Mouse (Mus musculus): ENCODE data around the gene Nacc1.
"Not testable (repeated sequence)": the region's sequence is repeated elsewhere in the genome, so short reads cannot be mapped to it uniquely, and the experiment has no call there.

Nacc1 gene

DNA sequence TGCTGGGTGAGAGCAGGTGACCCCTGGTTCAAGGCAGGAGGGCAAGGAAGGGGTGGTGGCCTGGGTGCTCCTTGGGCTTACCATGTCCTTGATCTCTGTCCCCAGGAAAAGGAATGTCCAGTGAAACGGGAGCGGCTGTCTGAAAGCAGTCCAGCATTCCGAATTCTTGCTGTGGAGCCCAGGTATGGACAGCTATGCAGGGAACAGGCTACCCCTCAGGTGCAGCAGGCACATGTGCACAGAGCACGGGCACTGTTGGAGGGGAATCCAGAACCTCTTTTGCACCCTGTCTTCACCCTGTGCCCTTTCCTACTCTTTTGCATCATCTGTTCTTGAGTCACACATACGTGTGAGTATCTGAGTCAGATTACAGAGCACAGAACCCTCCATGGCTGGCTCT lies 10.6 kb upstream of the Nacc1 start:
- DNase-seq: no peak

DNA sequence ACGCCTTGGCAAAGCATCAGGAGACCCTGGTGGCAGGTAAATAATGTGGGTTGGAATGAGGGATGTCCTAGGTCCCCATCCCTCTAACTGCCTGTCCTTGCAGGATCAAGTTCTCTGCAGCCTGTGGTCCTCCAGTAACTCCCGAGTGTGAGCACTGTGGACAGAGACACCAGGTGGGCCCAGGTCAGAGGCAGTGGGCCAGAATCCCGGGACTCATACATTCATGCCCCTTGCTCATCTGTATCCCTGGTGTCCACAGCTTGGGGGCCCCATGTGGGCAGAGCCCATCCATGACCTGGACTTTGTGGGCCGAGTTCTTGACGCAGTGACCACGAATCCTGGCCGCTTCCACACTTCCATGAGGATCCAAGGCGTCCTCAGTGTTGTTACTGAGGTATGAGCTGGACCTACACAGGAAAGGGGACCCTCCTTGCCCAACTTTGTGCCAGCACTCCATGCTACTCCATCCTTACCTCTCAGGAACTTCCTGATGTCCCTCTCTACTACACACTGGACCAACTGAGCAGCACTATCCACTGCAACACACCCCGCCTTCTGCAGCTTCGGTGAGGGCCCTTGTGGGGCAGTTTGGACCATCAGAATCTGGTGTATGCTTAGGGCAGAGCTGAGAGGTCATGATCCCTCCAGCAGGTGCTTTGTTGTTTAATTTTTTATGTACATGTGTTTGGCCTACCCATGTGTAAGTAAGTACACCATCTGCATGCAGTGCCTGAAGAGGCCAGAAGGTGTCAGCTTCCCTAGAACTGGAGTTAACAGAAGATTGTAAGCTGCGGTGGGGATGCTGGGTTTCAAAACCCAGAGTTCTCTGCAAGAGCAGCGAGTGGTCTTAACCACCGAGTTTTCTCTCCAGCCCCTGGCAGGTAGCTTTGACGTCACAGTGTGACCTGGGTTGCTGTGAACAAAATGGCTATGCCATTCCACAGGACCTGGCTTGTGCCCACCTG lies 9.8 kb upstream of the Nacc1 start:
- DNase-seq: peak; percentile 77

GRCm38 (mm10) chr8:84695140-84695539 lies 7.5 kb upstream of the Nacc1 start:
- no peak for DNase-seq

DNA sequence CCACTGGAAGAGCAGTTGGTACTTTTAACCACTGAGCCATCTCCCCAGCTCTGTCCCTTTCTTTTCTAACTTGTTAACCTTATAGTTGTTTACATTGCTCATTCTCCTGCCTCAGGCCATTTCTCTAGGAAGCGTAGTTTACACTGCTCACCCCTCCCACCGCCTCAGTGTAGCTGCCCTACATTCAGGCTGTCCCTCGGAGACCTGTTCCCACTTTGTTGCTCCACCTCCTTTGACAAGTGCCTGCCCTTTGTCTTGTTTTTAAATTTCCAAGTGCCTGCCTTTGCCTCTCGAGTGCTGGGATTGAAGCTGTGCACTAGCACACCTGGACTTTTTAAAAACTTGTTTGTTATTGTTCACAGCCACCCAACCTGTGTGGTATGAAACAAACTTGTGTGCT lies 5.7 kb upstream of the Nacc1 start:
- DNase-seq: no peak

DNA sequence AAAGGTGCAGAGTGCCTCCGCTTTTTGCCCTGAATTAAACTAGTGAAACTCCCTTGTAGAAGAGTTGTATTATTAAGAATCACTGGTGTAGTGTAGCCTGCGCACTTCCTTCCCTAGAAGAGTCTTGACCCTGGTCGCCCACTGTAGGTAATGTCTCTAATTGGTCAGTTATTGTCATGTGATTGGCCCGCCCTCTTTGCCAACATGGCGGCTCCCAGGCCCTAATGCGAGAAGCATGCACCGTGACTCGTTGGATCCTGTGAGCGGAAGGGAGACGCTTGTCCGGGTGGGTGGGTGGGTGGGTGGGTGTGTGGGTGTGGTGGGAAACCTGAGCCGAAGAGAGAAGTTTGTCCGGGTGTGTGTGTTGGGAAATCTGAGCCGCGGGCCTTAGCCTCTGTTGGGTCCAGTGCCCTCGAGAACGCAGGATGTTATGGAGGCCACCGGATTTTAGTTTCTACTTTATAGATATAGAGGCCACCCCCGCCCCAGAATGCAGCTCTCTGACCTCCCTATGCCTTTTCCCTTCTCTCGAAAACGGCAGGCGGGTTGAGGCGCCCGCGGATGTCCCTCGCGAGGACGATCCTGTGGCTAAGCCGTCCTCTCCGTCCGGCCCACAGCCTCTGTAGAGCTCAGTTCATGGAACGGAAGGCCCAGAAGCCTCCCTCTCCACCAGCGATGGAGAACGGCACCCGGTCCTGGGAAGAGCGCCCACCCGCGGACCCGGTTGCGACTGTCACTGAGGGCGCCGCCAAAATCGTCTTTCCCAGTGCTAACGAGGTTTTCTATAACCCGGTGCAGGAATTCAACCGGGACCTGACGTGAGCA lies 1.6 kb upstream of the Nacc1 start:
- peak; percentile 89 for DNase-seq

DNA sequence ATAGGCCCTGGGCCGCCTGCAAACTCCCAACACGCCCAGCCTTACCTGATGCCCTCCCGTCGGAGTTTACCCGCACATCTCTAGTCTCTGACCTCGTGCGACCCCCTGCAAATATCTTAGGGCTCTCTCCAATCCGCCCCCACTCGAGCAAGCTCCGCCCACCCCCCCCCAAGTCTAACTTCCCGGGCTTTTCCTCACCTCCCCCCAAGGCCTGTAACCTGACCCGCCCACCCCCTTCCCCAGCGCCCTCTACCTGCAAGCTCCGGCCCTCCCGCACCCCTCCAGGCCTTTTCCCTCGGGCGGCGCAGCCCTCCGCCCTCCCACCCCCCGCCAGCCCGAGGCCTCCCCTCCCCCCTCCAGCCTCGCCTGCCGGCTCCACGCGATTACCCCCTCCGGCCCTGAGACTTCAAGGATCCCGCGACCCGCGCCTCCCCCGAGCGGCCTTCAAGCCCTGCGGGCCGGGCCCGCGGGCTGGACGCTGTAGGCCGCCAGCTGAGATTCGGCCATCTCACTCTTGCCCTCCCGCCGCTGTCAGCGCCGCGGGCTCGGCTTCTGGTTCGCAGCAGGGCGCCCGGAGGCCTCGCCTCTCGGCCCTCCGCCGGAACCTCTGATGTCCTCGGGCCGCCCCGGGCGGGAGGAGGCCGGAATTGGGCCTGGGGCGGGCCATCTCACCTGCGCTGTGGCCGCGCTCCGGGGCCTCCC lies 508 bp downstream of the Nacc1 start:
- DNase-seq: peak; percentile 67

GRCm38 (mm10) chr8:84686191-84687002 lies 1.3 kb downstream of the Nacc1 start, which contains the start of gene Trmt1:
Trmt1 (plus strand) TSS chr8:84686307.
- DNase-seq: peak; percentile 57

DNA sequence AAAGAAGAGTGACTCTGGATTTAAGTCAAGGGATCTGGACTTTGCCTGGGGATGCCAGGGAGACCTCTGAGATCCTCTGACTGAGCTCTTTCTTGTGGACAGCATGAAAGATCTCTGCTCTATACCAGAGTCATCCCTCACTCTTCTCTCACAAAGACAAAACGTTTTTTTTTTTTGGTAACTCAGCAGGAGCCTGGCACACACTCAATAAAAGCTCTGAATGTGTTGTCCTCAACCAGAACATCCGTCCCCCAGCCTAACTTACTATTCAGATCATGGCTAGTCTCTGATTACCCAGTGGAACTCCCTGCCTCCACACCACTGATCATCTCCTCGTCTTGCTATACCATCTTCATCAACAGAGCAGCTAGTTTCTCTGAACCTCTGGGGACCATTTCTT lies 3.1 kb downstream of the Nacc1 start:
- no peak for DNase-seq

- no peak for DNase-seq
Measured at GRCm38 (mm10) chr8:84682257-84682656, 5.4 kb downstream of the Nacc1 start.

DNA sequence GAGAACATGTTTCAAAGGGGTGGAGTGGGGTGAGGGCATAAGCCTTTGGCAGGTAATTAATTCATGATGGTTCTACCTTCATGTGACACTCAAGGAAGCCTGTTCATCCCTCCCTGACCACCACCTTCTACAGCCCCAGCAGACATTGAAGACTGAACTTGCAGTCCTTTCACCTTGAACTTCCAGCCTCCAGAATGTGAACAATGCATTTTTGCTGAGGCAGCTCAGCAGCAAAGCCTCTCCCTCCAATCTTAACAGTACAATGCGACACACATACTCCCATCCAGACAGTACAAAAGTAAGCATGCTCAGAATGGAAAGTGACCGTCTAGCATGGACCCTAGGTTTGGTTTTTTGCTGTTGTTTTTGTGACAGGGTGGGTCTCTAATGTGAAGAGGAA lies 6.2 kb downstream of the Nacc1 start:
- DNase-seq: no peak

DNA sequence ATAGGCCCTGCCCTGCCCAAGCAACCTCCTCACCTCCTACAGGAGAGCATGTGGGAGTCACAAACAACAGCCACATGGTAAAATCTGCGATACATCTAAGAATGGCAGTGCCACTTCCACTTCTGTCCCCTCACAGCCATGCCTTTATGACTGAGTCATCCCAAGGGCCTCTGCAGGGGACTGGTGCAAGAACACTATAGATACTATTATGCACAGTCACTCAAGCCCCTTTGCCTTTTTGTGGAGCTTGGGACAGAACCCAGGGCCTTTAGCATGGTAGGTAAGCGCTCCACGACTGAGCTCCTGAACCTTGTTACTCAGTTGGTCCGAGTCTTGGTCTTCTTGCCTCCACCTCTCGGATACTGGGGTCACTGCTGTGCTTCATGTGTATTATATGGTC lies 10.4 kb downstream of the Nacc1 start:
- DNase-seq: no peak

GRCm38 (mm10) chr8:84670295-84671006 lies 17.2 kb downstream of the Nacc1 start:
- not testable (repeated sequence) for DNase-seq

- no peak for DNase-seq
Measured at GRCm38 (mm10) chr8:84668731-84669485, 18.8 kb downstream of the Nacc1 start.

- no peak for DNase-seq
Measured at GRCm38 (mm10) chr8:84668081-84668480, 19.6 kb downstream of the Nacc1 start.

DNA sequence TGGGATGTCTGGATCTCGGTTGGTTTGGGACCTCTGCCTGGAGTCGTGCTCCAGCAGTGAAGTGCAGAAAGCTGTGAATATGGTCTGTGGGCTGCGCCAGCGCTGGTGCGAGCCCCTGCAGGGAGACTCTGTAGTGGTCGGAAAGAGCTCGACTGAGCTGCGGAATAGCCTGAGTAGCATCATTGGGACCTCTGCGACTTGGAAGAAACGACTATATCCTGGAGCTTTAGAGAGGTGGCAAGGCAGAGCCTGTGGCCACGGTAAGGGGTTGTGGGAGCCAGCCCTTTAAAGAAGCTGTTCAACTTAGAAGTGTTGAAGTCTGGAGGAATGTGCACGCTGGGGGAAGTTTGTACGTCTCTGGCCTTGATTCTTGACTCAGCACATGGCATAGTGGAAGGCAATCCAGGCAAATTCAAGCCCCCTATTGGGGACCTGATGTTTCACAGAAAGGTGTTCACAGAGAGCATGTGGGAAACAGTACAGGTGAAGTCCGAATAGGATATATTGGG lies 22.2 kb downstream of the Nacc1 start:
- no peak for DNase-seq

DNA sequence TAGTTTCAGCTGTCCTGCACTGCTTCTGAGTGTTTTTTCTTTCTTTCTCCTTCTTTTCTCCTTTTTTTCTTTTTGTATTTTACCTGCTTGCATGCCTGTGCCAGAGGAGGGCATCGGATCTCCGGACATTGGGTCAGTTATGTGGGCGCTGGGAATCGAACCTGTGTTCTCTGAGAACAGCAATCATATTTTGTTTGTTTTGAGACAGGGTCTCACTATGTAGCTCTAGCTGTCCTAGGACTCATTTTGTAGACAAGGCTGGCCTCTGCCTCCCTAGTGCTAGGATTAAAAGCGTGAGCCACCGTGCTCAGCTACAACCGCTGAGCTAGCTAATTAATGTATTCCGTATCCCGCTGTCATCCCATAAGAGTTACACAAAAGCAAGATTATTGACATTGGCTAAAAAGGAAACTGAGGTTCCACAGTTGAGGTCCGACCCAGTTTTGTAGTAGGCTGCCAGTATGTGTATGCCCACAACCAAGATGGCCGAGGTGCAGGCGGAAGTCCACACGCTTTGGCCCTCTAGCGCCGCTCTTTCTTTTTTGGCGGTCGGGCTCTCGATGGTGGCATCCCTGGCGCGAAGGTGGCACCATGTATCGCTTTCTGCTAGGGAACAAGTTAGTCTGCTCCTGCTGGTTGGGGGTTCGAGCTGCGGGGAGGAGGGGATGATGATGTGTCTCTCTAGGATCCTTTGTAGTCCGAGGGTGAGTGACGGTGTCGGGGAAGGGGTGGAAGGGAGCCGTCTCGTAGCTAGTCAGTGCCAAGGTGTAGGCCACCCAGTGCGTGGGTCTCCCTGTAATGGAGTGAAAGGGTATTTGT lies 22.9 kb downstream of the Nacc1 start:
- peak; percentile 80 for DNase-seq

GRCm38 (mm10) chr8:84663483-84664327 lies 24.0 kb downstream of the Nacc1 start:
- DNase-seq: peak; percentile 94

DNA sequence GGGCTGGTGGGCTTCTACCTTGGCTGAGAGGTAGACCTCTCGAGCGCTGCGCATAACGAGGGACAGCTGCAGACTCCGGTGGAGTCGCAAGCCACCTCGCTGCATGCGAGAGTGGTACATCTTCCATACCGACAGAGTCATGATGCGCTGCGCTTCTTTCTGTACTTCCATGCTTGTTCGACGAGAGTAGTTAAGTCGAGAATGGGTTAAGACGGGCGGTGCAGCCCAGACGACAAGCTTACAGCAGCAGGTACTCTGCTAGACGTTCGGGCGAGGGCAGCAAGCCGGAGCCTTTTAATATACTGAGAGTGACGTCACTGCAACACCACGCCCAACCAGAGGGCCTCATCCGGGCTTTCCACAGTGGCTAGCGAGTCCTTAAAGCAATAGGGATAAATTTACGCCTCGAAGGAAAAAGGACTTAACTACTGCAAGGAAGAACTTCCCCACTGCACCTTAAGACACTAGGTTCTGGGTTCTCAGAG lies 25.0 kb downstream of the Nacc1 start, which contains the start of gene Ier2:
Gene Ier2 (minus strand): TSS at position 272 of the 485 bp plus-strand sequence.
- DNase-seq: peak; percentile 92

Measured in thymus, postnatal 14 days (tissue).